Mouse (Mus musculus) frontal cortex, postnatal 10 days (tissue): ENCODE measurements around the gene Adamts14.

Source experiments
- DNase-seq, 2 experiments: peaks; one replicate each; pipeline ENCODE4 v3.0.0; 2022; ENCODE audit warnings: low spot score in 2 of 2, mixed read lengths in 1 of 2

Gene Adamts14

DNA sequence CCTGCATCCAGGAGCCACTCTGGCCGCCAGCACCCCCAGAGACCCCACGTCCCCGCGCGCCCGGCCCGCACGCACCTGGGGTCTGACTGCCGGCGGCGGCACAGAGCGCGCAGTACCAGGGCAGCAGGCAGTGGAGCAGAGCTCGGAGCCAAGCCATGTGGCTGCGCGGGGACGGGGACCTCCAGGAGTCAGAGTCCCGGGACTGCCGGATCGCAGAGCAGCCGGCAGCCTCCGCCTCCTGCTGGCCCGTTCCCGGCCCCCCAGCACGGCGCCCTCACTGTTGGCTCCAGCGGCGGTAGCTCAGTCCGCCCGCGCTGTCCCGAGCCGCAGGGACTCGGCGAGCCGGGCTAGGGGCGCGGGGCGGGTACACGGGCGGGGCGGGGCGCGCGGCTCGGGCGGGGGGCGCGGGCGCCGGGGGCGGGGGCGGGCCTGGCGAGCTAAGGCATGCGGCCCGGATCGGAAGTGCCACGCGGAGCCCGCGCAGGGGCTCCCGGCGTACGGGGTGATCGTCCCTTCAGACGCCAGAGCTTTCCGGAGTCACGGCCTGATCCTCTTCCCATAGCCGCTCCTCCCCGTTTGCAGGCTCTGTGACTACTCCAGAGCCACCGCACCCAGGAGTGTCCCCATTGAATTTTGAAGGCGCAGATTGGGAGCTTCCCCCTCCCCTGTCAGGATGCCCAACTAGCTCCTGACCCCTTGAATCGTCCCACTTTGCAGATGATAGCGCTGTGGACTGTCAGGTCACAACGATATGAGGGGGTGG, at the start of gene Adamts14:
TSS of gene Adamts14 (minus strand) at position 358 of the 763 bp plus-strand sequence.
- DNase-seq = no peak

DNA sequence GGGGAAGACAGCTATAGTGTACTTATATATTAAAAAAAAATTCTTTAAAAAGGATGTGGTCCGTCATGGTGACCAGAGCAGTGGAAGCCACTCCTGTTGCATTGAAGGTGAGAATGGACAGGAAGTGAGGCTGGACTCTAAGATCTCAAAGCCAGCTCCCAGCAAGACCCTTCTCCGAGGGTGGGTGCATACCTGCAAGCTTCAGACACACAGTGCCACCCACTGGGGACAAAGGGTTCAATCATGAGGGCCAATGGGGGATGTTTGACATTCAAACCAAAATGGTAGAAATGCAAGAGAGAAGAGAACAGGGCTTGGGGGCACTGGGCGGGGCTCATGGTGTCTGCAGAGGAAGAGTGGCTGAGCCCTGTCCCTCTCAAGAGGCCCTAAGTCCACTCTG, 45.3 kb upstream of the Adamts14 start:
- no peak for DNase-seq

DNA sequence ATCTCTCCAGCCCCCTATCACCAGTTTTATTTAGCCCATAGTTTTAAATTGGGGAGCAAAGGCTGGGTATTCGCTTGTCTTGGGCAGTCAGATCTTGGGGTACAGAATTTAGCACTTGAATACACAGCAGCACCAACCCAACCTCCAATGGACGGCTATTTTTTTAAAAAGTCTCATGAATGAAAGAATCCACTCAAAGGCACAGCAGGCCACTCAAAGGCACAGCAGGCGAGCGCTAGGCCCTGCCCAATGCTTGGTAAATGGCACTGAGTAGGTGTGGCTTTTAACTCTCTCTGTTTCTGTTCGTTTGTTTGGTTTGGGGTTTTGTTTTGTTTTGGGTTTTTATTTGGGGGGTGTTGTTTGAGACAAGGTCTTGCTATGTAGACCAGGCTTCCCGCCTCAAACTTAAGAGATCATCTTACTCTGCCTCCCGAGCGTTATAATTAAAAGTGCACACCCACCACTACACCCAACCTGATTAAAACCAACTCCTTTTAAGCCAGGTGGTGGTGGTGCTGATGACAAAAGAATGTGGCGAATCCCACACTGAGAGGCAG, 42.2 kb upstream of the Adamts14 start:
- no peak for DNase-seq

DNA sequence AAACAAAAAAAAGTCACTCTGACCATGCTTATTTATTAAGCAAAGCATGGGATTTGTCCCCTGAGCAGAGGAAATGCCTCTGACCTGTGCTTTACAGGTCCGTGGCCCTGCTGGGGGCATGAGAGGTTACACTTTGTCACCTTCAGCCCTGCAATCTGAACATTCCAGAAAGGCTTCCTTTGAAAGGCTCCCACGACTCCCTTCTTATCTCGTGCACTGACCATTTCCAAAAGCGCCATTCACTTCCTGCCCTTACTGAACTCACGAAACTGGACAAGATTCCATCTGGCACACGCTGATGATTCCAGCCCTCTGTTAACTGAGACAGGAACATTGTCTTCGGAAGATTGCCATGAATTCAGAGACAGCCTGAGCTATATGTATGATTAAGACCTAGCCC, 40.5 kb upstream of the Adamts14 start:
- DNase-seq = no peak

DNA sequence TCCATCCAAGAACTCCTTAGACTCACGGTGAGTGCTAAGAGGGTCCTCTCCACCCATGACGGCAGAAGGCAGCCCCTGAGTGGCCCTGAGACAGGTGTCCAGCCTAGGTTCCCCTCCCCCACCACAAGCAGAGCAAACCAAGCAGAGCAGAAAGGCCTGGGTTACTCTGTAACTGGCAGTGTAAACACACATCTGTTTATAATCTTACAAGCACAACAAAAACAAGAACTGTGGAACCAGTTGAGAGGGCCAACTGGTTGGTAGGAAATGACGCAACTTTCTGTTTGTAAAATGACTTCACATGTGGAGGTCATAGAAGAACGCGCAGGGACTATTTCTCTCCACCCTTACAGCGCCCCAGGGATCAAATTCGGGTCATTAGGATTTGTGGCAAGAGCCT, 39.5 kb upstream of the Adamts14 start:
- DNase-seq = no peak

DNA sequence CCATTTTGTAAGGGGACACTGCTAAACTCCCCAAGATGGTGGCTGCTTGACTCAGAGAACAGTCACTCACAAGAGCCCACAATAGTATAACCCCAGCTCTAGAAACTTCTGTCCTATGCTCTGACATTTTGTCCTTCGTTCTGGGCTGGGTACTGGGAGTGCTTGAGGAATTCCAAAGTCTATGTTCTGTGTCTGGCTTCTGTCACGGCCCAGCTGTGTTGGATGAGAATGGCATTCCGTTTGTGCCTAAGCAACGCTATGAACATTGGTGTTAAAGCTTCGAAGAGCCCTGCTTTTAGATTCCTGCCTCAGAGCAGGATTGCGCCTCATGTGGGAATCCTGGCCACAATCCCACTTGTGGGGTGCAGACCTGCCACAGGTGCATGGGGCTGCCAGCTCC, 38.9 kb upstream of the Adamts14 start:
- DNase-seq = no peak

DNA sequence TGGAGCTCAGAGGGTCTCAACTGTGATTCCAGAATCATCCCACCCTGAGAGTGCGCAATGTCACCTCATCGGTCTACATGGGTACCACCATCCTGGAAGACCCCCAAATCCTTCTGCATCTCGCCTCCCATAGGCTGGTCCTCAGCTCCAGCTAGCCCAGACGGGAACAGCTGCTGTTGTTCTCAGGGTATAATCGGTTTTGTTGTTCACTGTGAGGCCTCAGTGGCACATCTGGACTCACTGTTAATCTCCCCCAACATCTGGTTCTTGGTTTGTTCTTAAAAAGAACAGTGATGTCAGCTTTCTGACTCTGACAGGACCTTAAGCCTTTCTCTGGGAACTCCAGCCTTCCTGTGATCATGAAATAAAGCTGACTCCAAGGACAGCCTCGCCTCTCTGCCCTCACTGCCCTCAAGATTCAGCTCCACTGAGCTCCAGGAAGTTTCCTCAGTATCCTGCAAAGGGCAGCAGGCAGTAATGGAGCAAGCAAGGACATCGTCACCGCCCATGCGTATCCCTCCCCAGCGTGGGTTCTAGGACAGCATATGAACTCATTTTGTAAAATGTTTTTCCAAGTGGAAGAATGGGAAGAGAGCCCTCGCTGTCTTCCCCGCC, 35.6 kb upstream of the Adamts14 start:
- no peak for DNase-seq

DNA sequence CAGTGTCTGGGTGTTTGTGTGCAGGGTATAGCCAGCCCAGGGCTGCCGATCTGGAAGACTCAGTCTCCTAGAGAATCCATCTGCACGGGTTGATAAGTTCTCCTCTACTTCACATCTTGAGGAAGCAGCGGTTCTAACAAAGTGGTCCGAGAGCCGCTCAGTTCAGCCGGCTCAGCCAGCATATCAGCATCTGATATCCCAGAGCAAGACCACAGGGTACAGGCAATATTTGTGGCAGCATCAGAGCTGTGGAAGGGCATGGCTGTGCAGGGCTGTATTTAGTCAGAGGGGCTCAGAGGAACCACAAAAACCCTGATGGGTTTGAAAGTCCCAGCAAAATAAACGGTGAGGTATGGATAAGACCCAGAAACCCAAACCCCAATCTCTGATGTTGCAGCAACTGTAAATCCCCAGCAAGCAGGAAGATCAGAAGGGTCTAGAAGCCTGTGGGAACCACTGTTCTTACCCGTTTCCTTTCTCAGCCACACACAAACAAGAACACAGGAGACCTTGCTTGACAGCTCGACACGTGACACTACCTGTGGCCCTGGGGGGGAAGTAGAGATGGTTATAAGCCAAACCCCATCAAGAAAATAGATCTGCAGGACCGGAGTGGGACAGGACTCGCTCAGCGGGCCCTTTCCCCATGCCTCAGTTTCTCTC, 32.8 kb upstream of the Adamts14 start:
- DNase-seq = no peak

DNA sequence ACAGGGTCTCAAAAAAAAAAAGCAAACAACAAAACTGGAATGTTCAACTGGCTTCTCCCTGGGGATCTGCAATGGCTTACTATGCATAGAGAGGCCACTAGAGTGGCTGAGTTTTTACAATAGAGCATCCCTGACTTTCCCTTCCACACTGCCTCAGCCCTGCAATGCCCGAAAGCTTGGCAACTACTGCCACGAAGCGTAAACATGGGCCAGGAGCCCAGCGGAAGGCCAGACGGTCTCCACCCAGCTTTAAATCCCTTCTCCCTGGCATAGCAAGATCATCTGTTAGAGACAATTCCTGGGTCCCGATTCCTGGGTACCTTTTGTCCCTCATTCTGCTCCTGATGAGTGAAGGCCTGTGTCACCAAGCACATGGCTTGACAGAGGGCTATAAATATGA, 30.8 kb upstream of the Adamts14 start:
- no peak for DNase-seq

DNA sequence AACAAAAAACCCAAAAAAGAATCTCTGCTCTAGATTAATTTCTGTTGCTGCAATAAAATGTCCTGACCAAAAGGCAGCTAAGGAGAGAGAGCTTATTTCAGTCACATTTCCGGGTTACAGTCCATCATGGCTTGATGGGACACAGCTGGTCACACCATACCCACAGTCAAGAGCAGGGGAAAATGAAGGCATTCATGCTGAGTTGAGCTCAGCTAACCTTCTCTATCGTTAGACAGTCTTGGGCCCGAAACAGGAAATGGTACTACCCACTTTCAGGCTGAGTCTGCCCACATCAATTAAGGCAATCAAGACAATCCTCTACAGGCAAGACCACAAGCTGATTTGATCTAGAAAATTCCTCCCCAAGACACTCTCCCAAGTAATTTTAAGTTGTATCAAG, 27.8 kb upstream of the Adamts14 start:
- no peak for DNase-seq

DNA sequence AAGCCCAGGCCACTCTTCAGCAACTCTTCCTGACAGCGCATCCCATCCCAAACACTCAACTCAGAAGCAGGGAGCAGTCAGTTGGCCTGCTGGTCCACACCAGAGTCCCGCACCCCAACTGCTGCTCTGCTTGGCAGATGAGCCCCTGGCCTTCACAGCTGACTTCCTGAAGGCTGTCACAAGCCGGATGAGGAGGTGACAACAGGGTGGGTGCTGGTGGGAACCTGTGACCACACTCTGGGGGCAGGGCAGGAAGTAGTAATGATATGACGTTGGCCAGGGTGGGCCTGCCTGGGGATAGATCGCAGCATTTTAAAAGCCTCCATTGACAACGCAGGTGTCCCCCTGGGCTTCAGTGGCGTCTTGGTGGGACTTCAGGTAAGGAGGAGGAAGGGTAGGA, 24.2 kb upstream of the Adamts14 start, which contains the start of gene Prf1:
TSS of gene Prf1 (plus strand) at position 357 of the 400 bp plus-strand sequence.
- DNase-seq = no peak

DNA sequence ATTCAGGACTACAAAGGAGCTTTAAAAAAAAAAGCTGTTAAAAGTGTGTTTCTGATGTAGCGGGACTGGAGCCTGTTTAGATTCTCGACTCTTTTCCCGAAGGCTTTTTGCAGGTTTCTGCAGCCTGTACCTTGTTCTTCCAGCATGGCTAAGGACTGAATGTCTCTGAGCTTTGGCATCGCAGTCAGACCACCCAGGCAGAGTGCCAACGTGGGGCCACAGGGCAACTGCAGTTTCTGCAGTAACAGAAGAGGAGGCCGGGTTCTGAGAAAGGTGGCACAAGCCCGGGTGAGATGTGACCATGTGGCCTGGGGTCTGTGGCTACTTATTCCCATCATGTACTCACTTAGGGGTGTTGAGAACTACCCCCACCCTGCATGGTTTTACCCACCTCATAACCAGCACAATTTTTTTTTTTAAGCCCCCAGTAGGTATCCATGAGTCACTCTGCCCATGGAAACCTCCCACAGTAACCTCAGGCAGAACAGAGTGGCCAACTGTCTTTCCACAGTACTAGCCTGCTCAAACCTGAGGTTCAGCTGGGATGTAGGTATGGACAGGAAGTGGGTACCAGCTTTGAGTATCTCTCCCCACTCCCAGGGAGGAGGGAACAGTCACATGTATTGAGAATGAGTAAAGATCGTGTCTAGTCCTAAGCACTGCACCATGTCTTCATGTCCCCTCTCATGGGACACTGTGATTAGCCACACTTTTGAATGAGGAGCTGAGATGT, 23.6 kb upstream of the Adamts14 start:
- DNase-seq = no peak

DNA sequence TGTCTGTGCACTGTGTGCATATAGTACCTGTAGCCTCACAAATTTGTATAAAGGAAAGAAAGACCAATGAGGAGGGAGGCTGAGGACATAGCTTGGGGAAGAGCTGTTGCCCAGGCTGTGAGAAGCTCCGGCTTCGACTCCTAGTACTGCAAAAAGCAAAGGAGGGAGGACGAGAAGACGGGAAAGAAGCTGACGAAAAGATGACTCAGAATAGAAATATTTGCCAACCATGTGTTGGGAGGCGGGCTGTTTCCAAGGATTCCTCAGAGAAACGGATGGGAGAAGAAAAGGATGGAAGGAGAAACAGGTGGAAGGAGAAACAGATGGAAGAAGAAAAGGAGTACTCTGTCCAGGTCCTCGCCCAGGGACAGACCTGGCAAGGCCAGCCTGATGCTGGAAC, 21.0 kb upstream of the Adamts14 start:
- DNase-seq = no peak

DNA sequence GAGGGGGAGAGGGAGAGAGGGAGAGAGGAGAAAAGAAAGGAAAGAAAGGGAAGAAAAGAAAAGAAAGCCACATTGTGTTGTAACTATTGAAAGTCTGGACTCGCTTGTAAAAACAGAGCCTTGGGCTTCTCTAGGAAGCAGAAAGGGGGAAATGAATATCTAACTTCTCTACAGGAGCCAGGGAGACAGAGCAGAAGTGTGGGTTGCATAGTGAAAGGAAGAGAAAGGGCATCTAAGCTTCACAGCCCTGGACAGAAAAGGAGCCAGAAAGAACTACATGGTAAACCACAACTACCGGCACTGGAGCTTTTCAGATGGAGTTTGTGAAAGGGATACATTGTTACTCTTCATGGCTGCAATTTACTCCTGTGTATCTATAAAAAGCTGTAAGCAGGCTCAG, 17.2 kb upstream of the Adamts14 start:
- DNase-seq = no peak

DNA sequence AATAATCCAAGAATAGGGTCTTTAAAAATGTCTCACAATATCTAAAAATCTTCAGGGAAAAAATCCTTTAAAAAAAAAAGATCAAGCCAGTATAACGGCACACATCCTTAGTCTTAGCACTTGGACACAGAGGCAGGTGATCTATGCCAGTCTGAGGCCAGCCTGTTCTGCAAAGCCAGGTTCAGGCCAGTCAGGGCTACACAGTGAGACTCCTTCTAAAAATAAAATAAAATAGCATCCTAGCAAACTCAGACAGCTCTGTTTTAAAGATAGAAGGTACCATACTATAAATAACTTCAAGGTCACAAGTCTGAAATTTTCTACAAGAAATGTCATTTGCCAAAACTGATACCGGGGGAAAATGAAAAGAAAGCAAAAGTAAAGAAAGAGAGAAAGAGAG, 16.8 kb upstream of the Adamts14 start:
- no peak for DNase-seq

DNA sequence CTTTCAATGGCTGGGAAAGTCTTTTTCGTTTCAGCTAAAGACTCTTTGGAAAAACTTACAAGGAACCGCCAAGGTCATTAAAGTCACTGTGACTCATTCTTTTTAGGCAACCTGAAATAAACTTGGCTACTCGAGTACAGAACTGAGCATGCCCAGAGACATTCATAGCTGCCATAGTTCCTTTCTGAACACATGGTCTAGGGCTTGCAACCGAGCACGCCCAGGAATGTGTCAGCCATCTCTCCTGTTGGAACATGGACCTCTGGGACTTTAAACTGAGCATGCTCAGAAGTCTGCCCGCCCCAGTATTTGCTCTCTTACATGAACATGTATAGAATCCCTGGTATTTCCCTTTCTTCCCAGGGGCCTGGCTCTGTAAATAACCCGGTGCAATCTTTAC, 13.0 kb upstream of the Adamts14 start:
- no peak for DNase-seq

DNA sequence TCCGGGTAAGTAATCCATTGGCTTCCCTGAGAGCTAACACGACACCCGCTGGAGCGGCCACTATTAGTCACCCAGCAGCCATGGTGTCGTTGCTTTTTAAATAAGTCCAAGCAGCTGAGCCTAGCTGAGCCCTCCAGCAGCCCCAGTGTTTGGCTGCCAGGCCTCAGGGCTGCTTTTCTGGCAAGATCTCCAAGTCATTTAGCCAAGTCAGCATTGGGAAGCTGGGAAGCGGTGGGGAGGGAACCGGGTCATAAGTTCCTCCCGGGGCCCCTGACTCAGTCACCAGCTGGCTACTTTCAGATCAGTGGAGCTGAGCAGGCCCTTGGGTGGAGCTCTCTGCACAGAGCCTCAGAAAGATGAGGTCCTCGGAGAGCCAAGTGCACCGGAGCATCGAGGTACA, 12.0 kb upstream of the Adamts14 start:
- no peak for DNase-seq

DNA sequence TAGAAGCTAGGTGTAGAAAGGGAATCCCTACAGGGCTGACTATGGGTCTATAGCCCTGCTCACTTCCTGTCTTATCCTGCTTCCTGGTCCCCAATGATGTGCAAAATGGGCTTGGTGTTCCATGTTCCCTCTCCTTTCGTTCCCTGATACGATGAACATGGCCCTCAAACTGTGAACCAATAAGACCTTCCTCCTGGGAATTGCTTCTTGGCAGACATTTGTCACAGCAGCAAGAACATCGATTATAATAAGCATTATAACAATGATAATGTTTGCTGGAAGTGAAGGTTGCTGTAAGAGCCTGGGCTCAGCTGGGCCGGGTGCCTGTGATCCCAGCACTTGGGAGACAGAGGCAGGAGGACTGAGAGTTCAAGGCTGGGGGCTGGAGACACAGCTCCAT, 11.1 kb upstream of the Adamts14 start:
- no peak for DNase-seq

DNA sequence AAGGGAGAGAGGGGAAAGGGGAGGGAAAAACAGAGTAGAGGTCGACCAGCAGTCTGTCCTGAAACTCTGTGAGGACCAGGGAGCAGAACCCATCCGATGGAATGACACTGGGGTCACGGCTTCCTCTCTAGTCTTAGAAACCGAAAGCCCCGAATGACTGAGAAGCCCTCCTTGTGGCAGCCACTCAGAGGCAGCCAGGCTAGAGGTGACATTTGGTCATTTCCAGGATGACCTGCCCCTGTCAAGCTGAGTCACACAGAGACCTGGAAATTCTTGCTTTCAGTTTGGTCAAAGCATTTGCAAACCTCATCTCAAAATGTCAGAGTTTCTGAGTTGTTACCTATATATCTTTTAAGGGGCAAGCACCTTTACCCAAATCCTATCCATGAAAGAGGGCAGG, 7.9 kb upstream of the Adamts14 start:
- DNase-seq = no peak

DNA sequence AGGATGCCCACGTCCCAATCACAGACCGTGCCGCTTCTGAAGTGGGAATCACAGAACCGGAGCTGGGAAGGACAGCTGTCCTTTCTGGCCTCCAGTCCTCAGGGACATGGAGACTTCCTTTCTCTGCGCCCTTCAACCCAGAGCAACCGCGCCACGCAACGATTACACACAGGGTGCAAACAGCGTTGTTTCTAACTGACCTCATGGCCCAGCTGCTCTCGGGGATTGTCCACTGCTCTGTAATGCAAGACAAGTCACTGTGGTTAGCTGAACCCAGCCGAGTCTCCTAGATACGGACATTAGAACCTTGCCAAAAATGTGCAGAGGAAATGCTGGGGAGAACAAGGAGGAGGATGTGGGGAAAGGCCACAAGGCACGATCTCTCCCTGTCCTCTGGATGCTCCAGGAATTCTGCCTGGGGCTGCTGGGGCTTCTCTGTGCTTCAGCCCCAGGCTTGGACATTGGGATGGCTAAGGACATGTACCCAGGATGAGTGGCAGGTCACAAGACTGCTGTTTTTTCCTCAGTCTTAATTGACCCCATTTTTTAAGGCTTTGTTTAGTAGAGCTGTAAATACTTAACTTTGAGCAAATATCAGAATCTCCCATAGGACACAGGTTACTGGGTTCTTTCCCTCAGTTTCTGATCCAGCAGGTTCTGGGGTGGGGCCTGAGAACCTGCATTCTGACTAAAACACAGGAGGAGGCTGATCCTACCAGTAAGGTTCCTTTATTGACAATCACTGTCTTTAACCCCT, 4.9 kb upstream of the Adamts14 start:
- DNase-seq = no peak

DNA sequence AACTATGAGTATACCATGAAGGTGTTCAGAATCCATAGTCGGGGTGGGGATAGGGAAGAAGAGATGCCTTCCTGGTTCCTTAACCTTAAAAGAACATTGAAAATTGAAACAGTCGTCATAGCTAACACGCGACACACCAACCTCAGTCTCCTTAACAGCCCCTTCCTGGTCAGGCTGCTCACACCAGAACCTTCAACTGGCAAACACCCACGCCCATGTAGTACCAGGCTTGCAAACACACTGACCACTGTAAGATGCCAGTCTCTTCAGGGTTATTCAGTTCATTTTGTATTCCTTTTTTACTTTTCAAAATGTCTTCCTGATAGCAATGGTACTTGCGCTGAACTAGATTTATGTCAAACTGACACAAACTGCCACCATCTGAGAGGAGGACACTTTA, 3.8 kb upstream of the Adamts14 start:
- DNase-seq = no peak
